Mouse (Mus musculus) right cerebral cortex, adult 2 months (tissue): Measurements from ENCODE around the gene Rfng.
"Not testable (repeated sequence)": the region's sequence is repeated elsewhere in the genome, so short reads cannot be mapped to it uniquely, and the experiment has no call there.

Experiments
- DNase-seq, 2 experiments: peaks; one replicate each; pipeline ENCODE4 v3.0.0; 2021 to 2022; ENCODE audit warnings: low spot score in 2 of 2

Gene Rfng

GRCm38 (mm10) chr11:120784064-120784791, at the start of gene Rfng, which contains the start of gene Gps1:
Gene Rfng, minus strand, starts transcription at chr11:120784207.
Gene Gps1, plus strand, starts transcription at chr11:120784272.
- peak; percentile 78 to 81 for DNase-seq

- not testable (repeated sequence) for DNase-seq
Measured at GRCm38 (mm10) chr11:120832962-120833361, 49.0 kb upstream of the Rfng start.

GRCm38 (mm10) chr11:120831659-120832440, 47.8 kb upstream of the Rfng start:
- DNase-seq = no peak

- DNase-seq = no peak
Measured at GRCm38 (mm10) chr11:120830686-120831085, 46.7 kb upstream of the Rfng start.

- DNase-seq = no peak
Measured at GRCm38 (mm10) chr11:120829757-120830532, 45.9 kb upstream of the Rfng start.

- DNase-seq = no peak
Measured at GRCm38 (mm10) chr11:120828416-120828815, 44.4 kb upstream of the Rfng start.

GRCm38 (mm10) chr11:120826016-120826953, 42.3 kb upstream of the Rfng start:
- DNase-seq = no peak

GRCm38 (mm10) chr11:120825289-120825863, 41.4 kb upstream of the Rfng start:
- DNase-seq = no peak

GRCm38 (mm10) chr11:120824787-120825288, 40.8 kb upstream of the Rfng start:
- no peak for DNase-seq

GRCm38 (mm10) chr11:120823956-120824786, 40.2 kb upstream of the Rfng start, which contains the start of gene Fasn:
Gene Fasn, minus strand, starts transcription at chr11:120824547.
- peak; percentile 98 for DNase-seq

GRCm38 (mm10) chr11:120823551-120823947, 39.5 kb upstream of the Rfng start:
- DNase-seq = no peak

- no peak for DNase-seq
Measured at GRCm38 (mm10) chr11:120822831-120823550, 39.0 kb upstream of the Rfng start.

GRCm38 (mm10) chr11:120822321-120822720, 38.3 kb upstream of the Rfng start:
- DNase-seq = no peak

- DNase-seq = no peak
Measured at GRCm38 (mm10) chr11:120821076-120821922, 37.3 kb upstream of the Rfng start.

- DNase-seq = no peak
Measured at GRCm38 (mm10) chr11:120820546-120820945, 36.5 kb upstream of the Rfng start.

- DNase-seq = no peak
Measured at GRCm38 (mm10) chr11:120819556-120819955, 35.5 kb upstream of the Rfng start.

GRCm38 (mm10) chr11:120818251-120818650, 34.2 kb upstream of the Rfng start:
- DNase-seq = no peak

- no peak for DNase-seq
Measured at GRCm38 (mm10) chr11:120817358-120817757, 33.4 kb upstream of the Rfng start.
